Mouse (Mus musculus): Measurements from ENCODE around the gene Btnl10.

GRCm38 (mm10) chr11:58913776-58914175 is 3.9 kb upstream of the Btnl10 start:
- TF ChIP-seq CTCF (IDR thresholded peaks at IDR 0.05) (no peak), POLR2A (IDR thresholded peaks at IDR 0.05; ENCODE audit: insufficient read depth, low read depth, low read length) (no peak), EP300 (IDR thresholded peaks at IDR 0.05; ENCODE audit: insufficient read depth, low read depth, low read length) (no peak)

All from heart, adult 2 months (tissue).